In genomic region chr10:39614676-39615075, GRCm38 (mm10) we compare ENCODE assay signal across 8 mouse cellular contexts. TPM values are rescaled to one million over a fixed set of nuclear protein-coding genes. Genes with fewer than 3 reads are reported as not detected.
DNase-seq lines count a peak whose midpoint lies in the region; ATAC-seq and TF ChIP-seq lines count a peak whose summit lies in the region.

No protein-coding gene starts in this region.

- H3K27ac ChIP-seq in heart, embryonic 11.5 days (ENCODE audit: low read depth, low read length) = peak overlapping the region; percentile 93
- H3K27ac ChIP-seq in kidney, postnatal 0 days = peak overlapping the region; percentile 97
- H3K27ac ChIP-seq in midbrain, embryonic 13.5 days = 0 out of 2 replicates have a peak overlapping the region, but pooled peaks have one; percentile 30

- H3K9ac ChIP-seq in heart, embryonic 11.5 days (ENCODE audit: low read depth, low read length) = peak overlapping the region; percentile 56; the same call in 1 of the 2 replicates
- peak overlapping the region; percentile 37; the same call in 1 of the 2 replicates for H3K9ac ChIP-seq in kidney, postnatal 0 days (ENCODE audit: low read depth, low read length)
- peak overlapping the region; percentile 33; the same call in 1 of the 2 replicates for H3K9ac ChIP-seq in midbrain, embryonic 13.5 days (replicated peaks)

- 0 out of 2 replicates have a peak, but pooled peaks cover 2% of the 10 kb centered on the region for H3K36me3 ChIP-seq in heart, embryonic 11.5 days (ENCODE audit: control insufficient read depth, insufficient read depth, low read length)
- H3K36me3 ChIP-seq in kidney, postnatal 0 days (ENCODE audit: insufficient read depth, low read length) = no peaks in the 10 kb centered on the region
- H3K36me3 ChIP-seq in midbrain, embryonic 13.5 days = no peaks in the 10 kb centered on the region

- ATAC-seq in heart, embryonic 11.5 days (replicated peaks; ENCODE audit: insufficient number of reproducible peaks, low FRiP score, low TSS enrichment) = peak; percentile 72; the same call in 1 of the 2 replicates
- no peak for ATAC-seq in kidney, postnatal 0 days (replicated peaks; ENCODE audit: low FRiP score, low read depth)
- no peak for ATAC-seq in midbrain, embryonic 13.5 days

- H3K9me3 ChIP-seq in heart, embryonic 11.5 days (replicated peaks; ENCODE audit: control insufficient read depth, low read length) = no peaks in the 10 kb centered on the region
- H3K9me3 ChIP-seq in kidney, postnatal 0 days (replicated peaks; ENCODE audit: low read length) = no peaks in the 10 kb centered on the region
- H3K9me3 ChIP-seq in midbrain, embryonic 13.5 days = no peaks in the 10 kb centered on the region

- peak; percentile 30 to 49 for DNase-seq in layer of hippocampus, postnatal 14 days (ENCODE audit: low spot score in 2 of 2)
- DNase-seq in layer of hippocampus, postnatal 36 days = no peak
- peak; percentile 25 for DNase-seq in cerebellum, adult 8-10 months
- peak; percentile 38 for DNase-seq in kidney, postnatal 0 days (ENCODE audit: low spot score)
- DNase-seq in left cerebral cortex, adult 11 months (ENCODE audit: low spot score) = no peak
- no peak for DNase-seq in thymus, postnatal 14 days

- H3K4me1 ChIP-seq in heart, embryonic 11.5 days (ENCODE audit: control insufficient read depth, insufficient read depth, low read length) = peaks cover 11% of the 10 kb centered on the region
- H3K4me1 ChIP-seq in kidney, postnatal 0 days (replicated peaks; ENCODE audit: insufficient read depth, low read length) = peaks cover 25% of the 10 kb centered on the region
- H3K4me1 ChIP-seq in midbrain, embryonic 13.5 days (replicated peaks) = peaks cover 28% of the 10 kb centered on the region

- no peak for TF ChIP-seq CTCF in kidney, postnatal 0 days (IDR thresholded peaks at IDR 0.05; ENCODE audit: low read depth)

- H3K27me3 ChIP-seq in heart, embryonic 11.5 days (ENCODE audit: control insufficient read depth, insufficient read depth, low read length) = no peaks in the 10 kb centered on the region
- no peaks in the 10 kb centered on the region for H3K27me3 ChIP-seq in kidney, postnatal 0 days (ENCODE audit: insufficient read depth, low read length)
- no peaks in the 10 kb centered on the region for H3K27me3 ChIP-seq in midbrain, embryonic 13.5 days

- H3K4me2 ChIP-seq in heart, embryonic 11.5 days = peak overlapping the region; percentile 75
- H3K4me2 ChIP-seq in kidney, postnatal 0 days (ENCODE audit: low read length) = peak overlapping the region; percentile 71
- H3K4me2 ChIP-seq in midbrain, embryonic 13.5 days (replicated peaks) = no peak overlapping the region

- peak overlapping the region; percentile 55 for H3K4me3 ChIP-seq in heart, embryonic 11.5 days (ENCODE audit: low read depth, low read length)
- H3K4me3 ChIP-seq in kidney, postnatal 0 days (replicated peaks; ENCODE audit: low read depth, low read length) = no peak overlapping the region
- H3K4me3 ChIP-seq in midbrain, embryonic 13.5 days (replicated peaks) = no peak overlapping the region

- WGBS in heart, embryonic 11.5 days (ENCODE audit: insufficient replicate concordance) = 11% methylated on average over 6 of the region's 6 CpGs
- 14% methylated on average over 6 of the region's 6 CpGs for WGBS in kidney, postnatal 0 days
- 29% methylated on average over 6 of the region's 6 CpGs for WGBS in midbrain, embryonic 13.5 days

RNA-seq across cellular contexts. Expression of gene Traf3ip2, which starts 1.9 kb away (rescaled TPM):
- 1 to 10 TPM; 3.6 to 4.3 TPM for total RNA-seq in layer of hippocampus, postnatal 14 days (2021)
- total RNA-seq in layer of hippocampus, postnatal 36 days (2021) = 1 to 10 TPM; 2.1 to 2.5 TPM
- 11.6 and 12.9 TPM in 2 replicates for polyA plus RNA-seq in heart, embryonic 11.5 days (2014; fragmentation: Nextera tagmentation; extraction: Ambion mirVana)
- 15.0 TPM in 2 replicates for polyA plus RNA-seq in kidney, postnatal 0 days (2015; fragmentation: Nextera tagmentation; extraction: Ambion mirVana)
- 4.1 and 5.9 TPM in 2 replicates for polyA plus RNA-seq in midbrain, embryonic 13.5 days (2015; fragmentation: Nextera tagmentation; extraction: Ambion mirVana)

Comparison
In these comparisons a context has a peak if more than half of its experiments do, and no peak if none do; other contexts are left out.
1. DNase-seq: peak in layer of hippocampus, postnatal 14 days (2 of 2), cerebellum, adult 8-10 months (single experiment) and kidney, postnatal 0 days (single experiment); none in layer of hippocampus, postnatal 36 days (0 of 2), left cerebral cortex, adult 11 months (single experiment) and thymus, postnatal 14 days (single experiment).
2. H3K27ac ChIP-seq: peak in every context shown above with its lines; median percentile 97 in kidney, postnatal 0 days; 93 in heart, embryonic 11.5 days; 30 in midbrain, embryonic 13.5 days.
3. Peak in every context shown above with its lines, with median percentiles within 50 percentile points of each other: H3K9ac ChIP-seq.